Mouse (Mus musculus) midbrain, embryonic 15.5 days (tissue): ENCODE measurements at regions not wholly inside any gene's neighbourhood (a gene's known extent, or its start where the extent isn't known, plus 50 kb on each side); places are given as distances from the start of the nearest gene placed in this dataset.

Source experiments
- ATAC-seq: fragments of 200-750 bp; cut with Nextera tagmentation; replicated peaks from 2 replicates; pipeline ENCODE4 v1.8.0; 2017; ENCODE audit warnings: moderate TSS enrichment
- H3K27ac ChIP-seq: fragments of 300-500 bp; sonication (generic); 2 replicates; pipeline ENCODE4 v1.5.1; 2015; ENCODE audit warnings: mild to moderate bottlenecking, inconsistent platforms
- H3K27me3 ChIP-seq: fragments of 300-500 bp; sonication (generic); replicated peaks from 2 replicates; pipeline ENCODE4 v1.6.1; 2015; ENCODE audit warnings: inconsistent platforms
- H3K36me3 ChIP-seq: fragments of 300-500 bp; sonication (generic); replicated peaks from 2 replicates; pipeline ENCODE4 v1.6.1; 2015; ENCODE audit warnings: inconsistent platforms
- H3K4me1 ChIP-seq: fragments of 300-500 bp; sonication (generic); 2 replicates; pipeline ENCODE4 v1.6.1; 2015; ENCODE audit warnings: inconsistent platforms
- H3K4me2 ChIP-seq: fragments of 300-500 bp; sonication (generic); 2 replicates; pipeline ENCODE4 v1.6.1; 2015; ENCODE audit warnings: inconsistent platforms, mild to moderate bottlenecking, moderate library complexity
- H3K4me3 ChIP-seq: fragments of 300-500 bp; sonication (generic); 2 replicates; pipeline ENCODE4 v1.5.1; 2015; ENCODE audit warnings: mild to moderate bottlenecking, inconsistent platforms
- H3K9ac ChIP-seq: fragments of 300-500 bp; sonication (generic); 2 replicates; pipeline ENCODE4 v1.6.1; 2015; ENCODE audit warnings: mild to moderate bottlenecking, inconsistent platforms
- H3K9me3 ChIP-seq: fragments of 300-500 bp; sonication (generic); 2 replicates; pipeline ENCODE4 v1.6.1; 2016; ENCODE audit warnings: inconsistent platforms
- WGBS: fragments of 180-500 bp; shearing (Covaris S2); methylation state at CpG from one replicate; pipeline ENCODE4 v1.1.7; 2015; ENCODE audit warnings: mixed read lengths; 5-methylcytosine and 5-hydroxymethylcytosine counted together

- H3K27me3 ChIP-seq, result no peaks in the 10 kb centered on the region
- no peak for ATAC-seq
Measured at GRCm38 (mm10) chr14:99548363-99549248, 250.1 kb downstream of the Klf5 start.

GRCm38 (mm10) chr14:99564024-99564423 lies 265.5 kb downstream of the Klf5 start:
- no peaks in the 10 kb centered on the region for H3K27me3 ChIP-seq
- H3K36me3 ChIP-seq, result no peaks in the 10 kb centered on the region
- H3K4me3 ChIP-seq, result no peak overlapping the region
- no peak overlapping the region for H3K27ac ChIP-seq
- no peak for ATAC-seq
- WGBS, result 89% methylated on average over 9 of the region's 9 CpGs
- H3K9ac ChIP-seq, result no peak overlapping the region
- H3K4me1 ChIP-seq, result no peaks in the 10 kb centered on the region
- no peaks in the 10 kb centered on the region for H3K9me3 ChIP-seq
- no peak overlapping the region for H3K4me2 ChIP-seq

More at GRCm38 (mm10) chr14:99548363-99549248, 250.1 kb downstream of the Klf5 start:
- no peaks in the 10 kb centered on the region for H3K4me1 ChIP-seq
- no peak overlapping the region for H3K4me3 ChIP-seq
- H3K4me2 ChIP-seq, result no peak overlapping the region
- H3K9me3 ChIP-seq, result no peaks in the 10 kb centered on the region
- no peak overlapping the region for H3K27ac ChIP-seq
- H3K36me3 ChIP-seq, result no peaks in the 10 kb centered on the region
- 90% methylated on average over 14 of the region's 14 CpGs for WGBS
- H3K9ac ChIP-seq, result no peak overlapping the region

GRCm38 (mm10) chr14:99574146-99574545 lies 275.7 kb downstream of the Klf5 start:
- no peaks in the 10 kb centered on the region for H3K27me3 ChIP-seq
- H3K9ac ChIP-seq, result no peak overlapping the region
- no peak for ATAC-seq
- H3K36me3 ChIP-seq, result no peaks in the 10 kb centered on the region
- H3K9me3 ChIP-seq, result no peaks in the 10 kb centered on the region
- no peak overlapping the region for H3K4me2 ChIP-seq
- no peak overlapping the region for H3K27ac ChIP-seq
- H3K4me1 ChIP-seq, result no peaks in the 10 kb centered on the region
- no peak overlapping the region for H3K4me3 ChIP-seq
- WGBS, result 87% methylated on average over 2 of the region's 2 CpGs

GRCm38 (mm10) chr14:99578665-99579064 lies 280.2 kb downstream of the Klf5 start:
- ATAC-seq, result 0 out of 2 replicates have a peak, but pooled peaks have one; percentile 45
- no peak overlapping the region for H3K27ac ChIP-seq
- no peak overlapping the region for H3K9ac ChIP-seq
- no peaks in the 10 kb centered on the region; the same call in 1 of the 2 replicates for H3K4me1 ChIP-seq
- no peaks in the 10 kb centered on the region for H3K27me3 ChIP-seq
- WGBS, result 78% methylated on average over 17 of the region's 17 CpGs
- no peaks in the 10 kb centered on the region for H3K36me3 ChIP-seq
- no peak overlapping the region for H3K4me2 ChIP-seq
- H3K4me3 ChIP-seq, result no peak overlapping the region
- H3K9me3 ChIP-seq, result no peaks in the 10 kb centered on the region

GRCm38 (mm10) chr14:99579271-99579759 lies 280.8 kb downstream of the Klf5 start:
- Histone ChIP-seq H3K9me3 (no peaks in the 10 kb centered on the region), H3K4me1 (no peaks in the 10 kb centered on the region; the same call in 1 of the 2 replicates), H3K27ac (no peak overlapping the region), H3K4me2 (no peak overlapping the region), H3K4me3 (no peak overlapping the region), H3K36me3 (no peaks in the 10 kb centered on the region), H3K27me3 (no peaks in the 10 kb centered on the region), H3K9ac (no peak overlapping the region)
- ATAC-seq, result peak; percentile 27; the same call in 1 of the 2 replicates
- WGBS, result 28% methylated on average over 10 of the region's 10 CpGs

- no peak for ATAC-seq
- no peaks in the 10 kb centered on the region for H3K9me3 ChIP-seq
- H3K4me1 ChIP-seq, result no peaks in the 10 kb centered on the region; the same call in 1 of the 2 replicates
- H3K4me3 ChIP-seq, result no peak overlapping the region
- 78% methylated on average over 4 of the region's 4 CpGs for WGBS
- no peaks in the 10 kb centered on the region for H3K36me3 ChIP-seq
- H3K9ac ChIP-seq, result no peak overlapping the region
- H3K27me3 ChIP-seq, result no peaks in the 10 kb centered on the region
- no peak overlapping the region for H3K27ac ChIP-seq
- H3K4me2 ChIP-seq, result no peak overlapping the region
Measured at GRCm38 (mm10) chr14:99579765-99580266, 281.3 kb downstream of the Klf5 start.

GRCm38 (mm10) chr14:99584144-99584543 lies 285.7 kb downstream of the Klf5 start:
- Histone ChIP-seq H3K4me2 (no peak overlapping the region), H3K4me1 (no peaks in the 10 kb centered on the region; the same call in 1 of the 2 replicates), H3K9me3 (no peaks in the 10 kb centered on the region), H3K9ac (no peak overlapping the region), H3K27me3 (no peaks in the 10 kb centered on the region), H3K4me3 (no peak overlapping the region), H3K36me3 (no peaks in the 10 kb centered on the region), H3K27ac (no peak overlapping the region)
- no peak for ATAC-seq
- WGBS, result 59% methylated on average over 7 of the region's 7 CpGs

GRCm38 (mm10) chr14:99586029-99586428 lies 287.5 kb downstream of the Klf5 start:
- Histone ChIP-seq H3K4me2 (no peak overlapping the region), H3K27ac (no peak overlapping the region), H3K4me1 (no peaks in the 10 kb centered on the region; the same call in 1 of the 2 replicates), H3K27me3 (no peaks in the 10 kb centered on the region), H3K4me3 (no peak overlapping the region), H3K9me3 (no peaks in the 10 kb centered on the region), H3K9ac (no peak overlapping the region), H3K36me3 (no peaks in the 10 kb centered on the region)
- no peak for ATAC-seq
- 86% methylated on average over 7 of the region's 7 CpGs for WGBS

- H3K36me3 ChIP-seq, result no peaks in the 10 kb centered on the region
- peak; percentile 51; the same call in 1 of the 2 replicates for ATAC-seq
- H3K4me1 ChIP-seq, result no peaks in the 10 kb centered on the region
- H3K4me2 ChIP-seq, result no peak overlapping the region
- H3K9ac ChIP-seq, result no peak overlapping the region
- H3K27me3 ChIP-seq, result no peaks in the 10 kb centered on the region
- H3K4me3 ChIP-seq, result no peak overlapping the region
- H3K9me3 ChIP-seq, result no peaks in the 10 kb centered on the region
- H3K27ac ChIP-seq, result no peak overlapping the region
- 48% methylated on average over 13 of the region's 13 CpGs for WGBS
Measured at GRCm38 (mm10) chr14:99590854-99591470, 292.5 kb downstream of the Klf5 start.

- Histone ChIP-seq H3K4me2 (no peak overlapping the region), H3K4me3 (no peak overlapping the region), H3K9me3 (no peaks in the 10 kb centered on the region), H3K9ac (no peak overlapping the region), H3K27ac (no peak overlapping the region), H3K36me3 (no peaks in the 10 kb centered on the region), H3K4me1 (no peaks in the 10 kb centered on the region), H3K27me3 (no peaks in the 10 kb centered on the region)
- no peak for ATAC-seq
- WGBS, result 81% methylated on average over 9 of the region's 9 CpGs
Measured at GRCm38 (mm10) chr14:99592922-99593321, 294.4 kb downstream of the Klf5 start.

- no peak; the same call in 1 of the 2 replicates for ATAC-seq
- Histone ChIP-seq H3K27me3 (no peaks in the 10 kb centered on the region), H3K9ac (no peak overlapping the region), H3K27ac (no peak overlapping the region), H3K36me3 (no peaks in the 10 kb centered on the region), H3K4me3 (no peak overlapping the region), H3K4me2 (no peak overlapping the region), H3K9me3 (no peaks in the 10 kb centered on the region), H3K4me1 (no peaks in the 10 kb centered on the region)
- 56% methylated on average over 6 of the region's 6 CpGs for WGBS
Measured at GRCm38 (mm10) chr14:99593864-99594263, 295.4 kb downstream of the Klf5 start.

- no peak for ATAC-seq
- WGBS, result 80% methylated on average over 5 of the region's 5 CpGs
- no peak overlapping the region for H3K4me2 ChIP-seq
- no peak overlapping the region for H3K4me3 ChIP-seq
- no peaks in the 10 kb centered on the region for H3K9me3 ChIP-seq
- no peaks in the 10 kb centered on the region for H3K27me3 ChIP-seq
- H3K36me3 ChIP-seq, result no peaks in the 10 kb centered on the region
- H3K4me1 ChIP-seq, result no peaks in the 10 kb centered on the region
- no peak overlapping the region for H3K27ac ChIP-seq
- H3K9ac ChIP-seq, result no peak overlapping the region
Measured at GRCm38 (mm10) chr14:99601900-99602299, 303.4 kb downstream of the Klf5 start.
